Mouse (Mus musculus): Measurements from ENCODE around the gene Rpl3l.

DNA sequence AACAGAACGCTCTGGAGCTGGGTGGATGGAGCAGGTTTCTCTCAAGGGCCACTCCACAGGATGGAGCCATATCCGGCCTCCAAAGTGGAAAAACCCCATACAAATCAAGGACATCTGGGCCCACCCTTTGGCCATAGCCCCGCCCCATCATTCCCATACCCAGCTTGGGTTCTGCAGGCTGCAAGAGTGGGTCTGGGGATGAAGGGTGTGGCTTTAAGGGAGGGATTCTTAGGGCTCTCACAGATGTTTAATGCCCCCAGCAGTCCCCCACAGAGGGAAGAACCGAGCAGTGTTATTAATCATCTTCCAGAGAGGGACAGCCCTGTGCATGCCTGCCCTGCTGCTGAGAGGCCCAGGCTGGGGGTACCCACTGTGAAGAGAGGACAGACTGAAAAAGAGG lies 19.4 kb downstream of the Rpl3l start:
- no peak for TF ChIP-seq FLI1 (IDR thresholded peaks at IDR 0.05; ENCODE audit: low read length)
- TF ChIP-seq GATA1 (IDR thresholded peaks at IDR 0.05; ENCODE audit: borderline replicate concordance, low read length), result no peak
